Mouse (Mus musculus): ENCODE measurements around the gene Nt5dc1.

GRCm38 (mm10) chr10:34265106-34265505, 153.2 kb downstream of the Nt5dc1 start:
- TF ChIP-seq CTCF (IDR thresholded peaks at IDR 0.05; ENCODE audit: control insufficient read depth, insufficient read depth, low read length) (no peak), POLR2A (IDR thresholded peaks at IDR 0.05; ENCODE audit: borderline replicate concordance, control insufficient read depth, low read depth, low read length) (no peak)

All from bone marrow, adult 2 months (tissue).